Mouse (Mus musculus): ENCODE data around the gene Tenm2. TPM values are rescaled to one million over a fixed set of nuclear protein-coding genes. Genes with fewer than 3 reads are reported as not detected.
A peak's percentile ranks its signal among the peaks of the same experiment; 100 is the strongest.

Gene Tenm2
- polyA plus RNA-seq, 1 experiment from 2014 or later = 0.16 TPM

GRCm38 (mm10) chr11:36469811-36470551, 765.8 kb downstream of the Tenm2 start:
- no peaks in the 10 kb centered on the region for H3K27me3 ChIP-seq (replicated peaks; ENCODE audit: insufficient read depth, low read length)
- H3K4me3 ChIP-seq (ENCODE audit: low read depth, low read length) = no peak overlapping the region
- H3K9ac ChIP-seq (replicated peaks; ENCODE audit: low read depth) = no peak overlapping the region
- 48% methylated on average over 9 of the region's 9 CpGs for WGBS
- H3K4me1 ChIP-seq (ENCODE audit: insufficient read depth, low read depth, low read length) = no peaks in the 10 kb centered on the region
- no peak for DNase-seq (ENCODE audit: low spot score)
- H3K36me3 ChIP-seq (ENCODE audit: insufficient read depth, low read length) = no peaks in the 10 kb centered on the region
- H3K27ac ChIP-seq (ENCODE audit: low read length) = no peak overlapping the region
- no peak for ATAC-seq
- TF ChIP-seq CTCF (IDR thresholded peaks at IDR 0.05) (no peak), EP300 (IDR thresholded peaks at IDR 0.05) (no peak)
- no peaks in the 10 kb centered on the region for H3K9me3 ChIP-seq (ENCODE audit: low read length)
- no peak overlapping the region for H3K4me2 ChIP-seq (replicated peaks; ENCODE audit: low read depth, low read length)

GRCm38 (mm10) chr11:36458451-36458850, 777.3 kb downstream of the Tenm2 start:
- WGBS = 80% methylated on average over 6 of the region's 6 CpGs
- no peak overlapping the region for H3K4me2 ChIP-seq (replicated peaks; ENCODE audit: low read depth, low read length)
- TF ChIP-seq EP300 (IDR thresholded peaks at IDR 0.05) (no peak), CTCF (IDR thresholded peaks at IDR 0.05) (no peak)
- H3K27ac ChIP-seq (ENCODE audit: low read length) = no peak overlapping the region
- ATAC-seq (no peak), DNase-seq (ENCODE audit: low spot score) (no peak)
- no peak overlapping the region for H3K9ac ChIP-seq (replicated peaks; ENCODE audit: low read depth)
- no peaks in the 10 kb centered on the region for H3K9me3 ChIP-seq (ENCODE audit: low read length)
- H3K27me3 ChIP-seq (replicated peaks; ENCODE audit: insufficient read depth, low read length) = no peaks in the 10 kb centered on the region
- H3K4me1 ChIP-seq (ENCODE audit: insufficient read depth, low read depth, low read length) = no peaks in the 10 kb centered on the region
- H3K4me3 ChIP-seq (ENCODE audit: low read depth, low read length) = no peak overlapping the region
- no peaks in the 10 kb centered on the region for H3K36me3 ChIP-seq (ENCODE audit: insufficient read depth, low read length)

- Histone ChIP-seq H3K4me3 (ENCODE audit: low read depth, low read length) (no peak overlapping the region), H3K36me3 (ENCODE audit: insufficient read depth, low read length) (no peaks in the 10 kb centered on the region), H3K4me2 (replicated peaks; ENCODE audit: low read depth, low read length) (no peak overlapping the region), H3K27me3 (replicated peaks; ENCODE audit: insufficient read depth, low read length) (no peaks in the 10 kb centered on the region), H3K9me3 (ENCODE audit: low read length) (no peaks in the 10 kb centered on the region), H3K9ac (replicated peaks; ENCODE audit: low read depth) (no peak overlapping the region), H3K27ac (ENCODE audit: low read length) (no peak overlapping the region), H3K4me1 (ENCODE audit: insufficient read depth, low read depth, low read length) (no peaks in the 10 kb centered on the region)
- TF ChIP-seq EP300 (IDR thresholded peaks at IDR 0.05) = no peak
- TF ChIP-seq CTCF (IDR thresholded peaks at IDR 0.05) = no peak
- 60% methylated on average over 6 of the region's 6 CpGs for WGBS
- DNase-seq (ENCODE audit: low spot score) = no peak
- no peak for ATAC-seq
Measured at GRCm38 (mm10) chr11:36454076-36454475, 781.7 kb downstream of the Tenm2 start.

GRCm38 (mm10) chr11:36452436-36452835, 783.3 kb downstream of the Tenm2 start:
- Histone ChIP-seq H3K36me3 (ENCODE audit: insufficient read depth, low read length) (no peaks in the 10 kb centered on the region), H3K4me2 (replicated peaks; ENCODE audit: low read depth, low read length) (no peak overlapping the region), H3K4me1 (ENCODE audit: insufficient read depth, low read depth, low read length) (no peaks in the 10 kb centered on the region), H3K9ac (replicated peaks; ENCODE audit: low read depth) (no peak overlapping the region), H3K9me3 (ENCODE audit: low read length) (no peaks in the 10 kb centered on the region), H3K27ac (ENCODE audit: low read length) (no peak overlapping the region), H3K4me3 (ENCODE audit: low read depth, low read length) (no peak overlapping the region), H3K27me3 (replicated peaks; ENCODE audit: insufficient read depth, low read length) (no peaks in the 10 kb centered on the region)
- ATAC-seq = peak; percentile 60
- WGBS = 48% methylated on average over 9 of the region's 9 CpGs
- no peak for TF ChIP-seq EP300 (IDR thresholded peaks at IDR 0.05)
- TF ChIP-seq CTCF (IDR thresholded peaks at IDR 0.05) = no peak
- DNase-seq (ENCODE audit: low spot score) = peak; percentile 45

- Histone ChIP-seq H3K4me3 (ENCODE audit: low read depth, low read length) (no peak overlapping the region), H3K4me1 (ENCODE audit: insufficient read depth, low read depth, low read length) (no peaks in the 10 kb centered on the region), H3K9ac (replicated peaks; ENCODE audit: low read depth) (no peak overlapping the region), H3K4me2 (replicated peaks; ENCODE audit: low read depth, low read length) (no peak overlapping the region), H3K9me3 (ENCODE audit: low read length) (no peaks in the 10 kb centered on the region), H3K27ac (ENCODE audit: low read length) (no peak overlapping the region), H3K36me3 (ENCODE audit: insufficient read depth, low read length) (no peaks in the 10 kb centered on the region), H3K27me3 (replicated peaks; ENCODE audit: insufficient read depth, low read length) (no peaks in the 10 kb centered on the region)
- DNase-seq (ENCODE audit: low spot score) (no peak), ATAC-seq (no peak)
- no peak for TF ChIP-seq CTCF (IDR thresholded peaks at IDR 0.05)
- 47% methylated on average over 2 of the region's 2 CpGs for WGBS
Measured at GRCm38 (mm10) chr11:36446351-36446750, 789.4 kb downstream of the Tenm2 start.

GRCm38 (mm10) chr11:36443821-36444220, 791.9 kb downstream of the Tenm2 start:
- H3K27me3 ChIP-seq (replicated peaks; ENCODE audit: insufficient read depth, low read length) = no peaks in the 10 kb centered on the region
- H3K4me1 ChIP-seq (ENCODE audit: insufficient read depth, low read depth, low read length) = no peaks in the 10 kb centered on the region
- no peaks in the 10 kb centered on the region for H3K36me3 ChIP-seq (ENCODE audit: insufficient read depth, low read length)
- H3K9ac ChIP-seq (replicated peaks; ENCODE audit: low read depth) = no peak overlapping the region
- TF ChIP-seq CTCF (IDR thresholded peaks at IDR 0.05) (no peak), EP300 (IDR thresholded peaks at IDR 0.05) (no peak)
- DNase-seq (ENCODE audit: low spot score) (no peak), ATAC-seq (no peak)
- no peak overlapping the region for H3K4me2 ChIP-seq (replicated peaks; ENCODE audit: low read depth, low read length)
- no peak overlapping the region for H3K4me3 ChIP-seq (ENCODE audit: low read depth, low read length)
- H3K27ac ChIP-seq (ENCODE audit: low read length) = no peak overlapping the region
- H3K9me3 ChIP-seq (ENCODE audit: low read length) = no peaks in the 10 kb centered on the region
- 91% methylated on average over 7 of the region's 7 CpGs for WGBS

Measured in lung, postnatal 0 days (tissue).